Mouse (Mus musculus): ENCODE results near the gene Plxnd1.
A peak's percentile ranks its signal among the peaks of the same experiment; 100 is the strongest.

Plxnd1 gene

DNA sequence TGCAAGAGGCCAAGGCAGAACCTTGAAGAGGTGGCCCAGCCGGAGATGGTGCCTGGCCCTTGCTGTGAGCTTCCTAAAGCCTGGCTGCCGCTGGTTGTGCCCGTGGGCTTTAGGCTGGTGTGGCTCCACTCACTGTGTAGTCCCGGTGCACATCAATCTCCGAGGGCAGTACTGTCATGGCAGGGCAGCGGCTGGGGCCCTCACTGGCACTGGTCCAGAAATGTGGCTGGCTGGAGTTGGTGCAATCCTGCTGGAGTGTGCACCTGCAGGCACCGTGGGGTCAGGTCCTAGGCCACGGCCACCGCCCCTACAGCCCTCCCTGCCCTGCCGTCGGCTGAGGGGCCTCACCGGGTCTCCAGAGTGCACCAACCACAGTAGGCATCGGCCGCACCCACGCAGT is 17.0 kb downstream of the Plxnd1 start:
- no peak for DNase-seq

DNA sequence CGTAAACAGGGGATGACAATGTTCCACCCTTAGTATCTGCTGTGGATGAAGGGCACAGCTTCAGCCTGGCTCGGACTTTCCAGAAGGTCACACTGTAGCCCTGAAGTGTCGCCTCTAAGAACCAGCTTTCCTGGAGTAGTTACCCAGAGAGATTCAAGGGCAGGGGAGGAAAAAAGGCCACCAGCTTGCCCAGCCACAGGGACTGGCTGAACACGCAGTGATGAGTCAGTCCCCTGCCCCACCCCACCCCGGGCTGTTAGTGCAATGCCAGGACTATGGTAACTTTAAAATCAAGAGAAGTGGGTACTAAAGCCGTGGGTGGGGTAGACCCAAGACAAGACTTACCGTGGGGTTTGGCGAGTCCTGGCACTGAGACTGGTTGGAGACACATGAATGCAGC is 19.2 kb downstream of the Plxnd1 start:
- DNase-seq: no peak

- DNase-seq: no peak
Observed at GRCm38 (mm10) chr6:115973881-115974662, 20.7 kb downstream of the Plxnd1 start.

GRCm38 (mm10) chr6:115973139-115973875 is 21.5 kb downstream of the Plxnd1 start:
- no peak for DNase-seq

GRCm38 (mm10) chr6:115972083-115972764 is 22.6 kb downstream of the Plxnd1 start:
- DNase-seq: no peak

DNA sequence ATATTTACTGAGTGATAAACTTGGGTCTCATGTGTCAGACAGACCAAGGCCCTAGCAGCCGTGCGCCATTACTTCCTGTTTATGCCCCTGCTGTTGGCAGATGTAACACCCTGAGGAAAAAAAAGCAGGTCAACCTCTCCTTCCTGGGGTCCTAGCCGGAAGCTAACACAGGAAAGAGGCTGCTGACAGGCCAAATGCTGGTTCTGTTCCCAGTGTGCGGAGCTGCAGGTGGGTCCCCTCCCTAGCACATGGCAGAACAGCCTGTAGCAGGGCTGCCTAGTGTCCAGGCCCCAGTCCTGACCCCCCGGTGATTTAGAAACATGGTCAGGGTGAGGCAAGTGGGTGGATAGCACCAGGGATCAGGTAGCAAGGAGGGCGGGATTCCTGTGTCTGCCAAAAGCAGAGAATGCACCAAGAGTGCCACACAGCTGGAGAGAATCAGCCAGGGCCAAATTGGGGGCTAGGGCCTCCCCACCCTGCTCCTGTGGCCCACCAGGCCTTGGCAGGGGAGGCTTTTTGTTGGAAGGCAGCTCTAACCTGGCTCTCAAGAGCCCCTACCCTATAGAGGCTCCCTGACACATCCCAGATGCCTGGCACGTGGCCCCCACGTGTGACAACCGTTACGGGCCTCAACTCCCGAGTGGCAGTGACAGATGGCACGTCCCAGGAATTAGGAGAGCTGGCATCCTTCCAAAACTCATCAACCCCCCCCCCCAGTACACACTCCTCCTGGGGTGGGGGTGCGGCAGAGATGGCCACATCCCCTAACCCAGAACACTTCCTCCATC is 23.3 kb downstream of the Plxnd1 start:
- DNase-seq: no peak

- no peak for DNase-seq
Observed at GRCm38 (mm10) chr6:115969952-115970351, 24.9 kb downstream of the Plxnd1 start.

GRCm38 (mm10) chr6:115969103-115969502 is 25.7 kb downstream of the Plxnd1 start:
- no peak for DNase-seq

DNA sequence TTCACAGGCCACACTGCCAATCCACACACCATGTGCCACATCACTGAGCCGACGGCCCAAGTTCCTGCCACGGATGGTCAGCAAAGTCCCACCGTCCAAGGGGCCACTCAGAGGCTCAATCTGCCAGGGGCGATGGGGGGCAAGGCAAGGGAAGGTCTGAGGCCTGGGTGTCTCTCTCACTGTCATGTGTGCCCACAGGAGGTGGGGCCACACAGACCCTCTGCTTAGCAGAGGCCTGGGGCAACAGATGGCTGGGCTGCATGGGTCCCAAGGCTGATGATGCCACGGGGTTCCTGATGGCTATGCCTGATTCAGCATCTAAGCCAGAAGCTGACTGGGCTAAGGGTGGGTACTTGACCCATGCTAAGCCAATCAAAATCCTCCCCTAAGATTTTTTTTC is 26.1 kb downstream of the Plxnd1 start:
- no peak for DNase-seq

- DNase-seq: no peak
Observed at GRCm38 (mm10) chr6:115968086-115968485, 26.7 kb downstream of the Plxnd1 start.

DNA sequence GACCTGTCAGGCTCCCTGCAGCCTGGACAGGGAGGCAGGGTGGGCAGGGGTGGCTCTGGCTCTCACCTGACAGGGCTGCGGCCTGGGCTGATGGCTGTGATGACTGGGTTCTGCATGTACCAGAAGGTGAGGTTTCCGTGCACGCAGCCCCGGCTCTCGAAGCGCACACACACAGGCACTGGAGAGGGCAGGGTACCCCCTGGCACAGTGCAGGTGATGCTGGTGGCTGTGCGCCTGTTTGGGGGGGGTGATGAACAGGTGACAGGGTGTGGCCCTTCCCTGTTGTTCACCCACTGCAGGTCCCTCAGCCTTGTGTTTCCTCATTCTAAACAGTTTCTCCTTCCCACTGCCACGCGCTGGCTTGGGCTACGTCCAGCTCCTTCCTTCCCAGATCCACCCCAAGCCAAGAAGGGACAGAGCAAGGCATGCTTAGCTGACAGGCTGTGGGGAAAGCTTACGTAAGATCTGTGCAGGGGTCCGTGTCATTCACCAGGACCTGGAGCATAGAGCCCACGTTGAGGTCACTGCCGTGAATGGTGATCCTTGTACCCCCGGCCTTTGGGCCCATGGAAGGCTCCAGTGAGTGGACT is 27.4 kb downstream of the Plxnd1 start:
- DNase-seq: no peak

- DNase-seq: no peak
Observed at GRCm38 (mm10) chr6:115966227-115966966, 28.4 kb downstream of the Plxnd1 start.

DNA sequence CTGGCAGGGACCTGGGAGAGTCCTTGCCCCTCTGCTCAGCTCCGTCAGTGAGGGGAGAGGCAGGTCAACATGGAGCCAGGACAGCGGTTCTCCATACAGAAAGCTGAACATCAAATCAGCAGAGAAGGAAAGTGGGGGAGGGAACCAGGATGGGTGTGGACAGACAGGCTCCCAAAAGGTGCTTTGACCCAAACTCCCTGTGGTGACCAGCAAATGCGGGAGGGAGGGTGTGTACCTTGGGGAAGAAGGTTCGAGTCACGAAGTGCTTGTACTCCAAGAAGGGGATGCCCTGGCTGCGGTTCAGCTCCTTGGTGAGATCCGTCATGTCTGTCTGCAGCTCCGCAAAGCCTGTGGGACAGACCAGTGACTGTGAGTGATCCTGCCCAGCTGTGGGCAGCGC is 31.1 kb downstream of the Plxnd1 start:
- DNase-seq: no peak

GRCm38 (mm10) chr6:115962439-115963085 is 32.2 kb downstream of the Plxnd1 start:
- no peak for DNase-seq

- no peak for DNase-seq
Observed at GRCm38 (mm10) chr6:115961743-115962142, 33.1 kb downstream of the Plxnd1 start.

DNA sequence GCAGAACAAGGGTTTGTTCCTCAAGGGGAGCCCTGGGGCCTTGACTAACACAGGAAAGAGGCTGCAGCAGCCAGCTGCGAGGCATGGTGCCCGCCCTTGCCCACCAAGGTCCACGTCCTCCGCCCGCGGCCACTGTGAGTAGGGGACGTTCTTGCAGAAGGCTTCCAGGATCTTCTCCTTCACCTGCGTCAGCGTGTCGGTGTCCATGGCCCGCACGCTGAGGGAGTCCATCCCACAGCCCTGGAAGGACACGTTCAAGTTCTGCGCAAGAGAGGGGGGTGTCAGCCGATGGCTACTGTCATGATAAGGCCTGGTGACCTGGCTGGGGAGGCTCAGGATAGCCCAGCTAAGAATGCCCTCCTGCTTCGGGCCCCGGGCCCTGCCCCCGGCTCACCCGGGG is 34.5 kb downstream of the Plxnd1 start:
- no peak for DNase-seq

DNA sequence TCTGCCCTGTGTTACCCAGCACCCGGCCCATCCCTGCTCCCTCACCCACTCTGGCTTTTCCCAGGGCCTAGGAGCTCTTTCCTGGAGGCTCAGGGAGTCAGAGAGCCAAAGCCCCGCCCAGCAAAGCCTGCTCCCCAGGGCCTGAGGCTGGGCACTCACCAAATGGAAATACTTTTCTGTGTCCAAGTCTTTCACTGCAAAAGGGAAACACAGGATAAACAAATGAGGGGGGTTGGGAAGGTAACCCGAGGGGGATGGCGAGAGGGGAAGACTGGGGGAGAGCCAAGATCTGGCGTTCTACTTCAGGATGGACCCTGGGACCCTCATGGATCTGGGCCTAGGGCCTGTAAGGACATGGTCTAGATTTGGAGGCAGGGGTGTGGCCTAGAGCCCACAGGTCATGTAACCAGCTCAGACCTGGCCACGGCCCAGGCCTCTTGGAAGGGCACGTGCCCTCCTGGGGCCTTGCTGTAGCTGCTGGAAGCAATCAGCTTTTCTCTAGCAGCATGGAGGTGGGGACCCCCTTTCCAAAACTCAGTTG is 35.6 kb downstream of the Plxnd1 start:
- peak; percentile 86 for DNase-seq

DNA sequence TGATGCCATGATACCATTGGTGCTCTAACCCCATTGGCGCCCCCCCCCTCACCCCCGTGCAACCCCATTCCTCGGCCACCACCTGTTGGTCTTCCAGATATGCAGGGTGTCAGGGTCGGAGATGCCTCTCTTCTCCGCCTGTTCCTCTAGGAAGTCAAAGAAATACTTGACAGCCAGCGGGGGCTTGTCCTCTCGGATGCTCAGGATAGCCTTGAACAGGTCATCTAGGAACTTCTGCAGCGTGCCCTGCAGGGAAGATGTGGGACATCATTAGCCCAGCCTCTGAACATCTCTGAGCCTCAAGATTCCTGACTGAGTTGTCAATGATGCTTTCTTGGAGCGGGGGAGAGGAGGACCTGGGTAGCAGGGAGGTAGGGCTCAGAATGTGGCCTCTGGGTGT is 36.4 kb downstream of the Plxnd1 start:
- no peak for DNase-seq

- no peak for DNase-seq
Observed at GRCm38 (mm10) chr6:115957681-115958080, 37.1 kb downstream of the Plxnd1 start.

- peak; percentile 50 for DNase-seq
Observed at GRCm38 (mm10) chr6:115956922-115957601, 37.7 kb downstream of the Plxnd1 start.

All from kidney, adult 18-20 months (tissue).